Mouse (Mus musculus) E14TG2a.4 (cell line): ENCODE measurements at regions not wholly inside any gene's neighbourhood (a gene's known extent, or its start where the extent isn't known, plus 50 kb on each side); places are given as distances from the start of the nearest gene placed in this dataset.

Experiments
- CTCF ChIP-seq: conservative IDR thresholded peaks from 2 replicates; pipeline ENCODE4 v1.5.1; 2014; ENCODE audit warnings: low read length
- POU5F1 ChIP-seq: IDR thresholded peaks from 2 replicates; pipeline ENCODE4 v1.6.1; 2014; ENCODE audit warnings: low read length, borderline replicate concordance

GRCm38 (mm10) chr15:36371382-36371781, 636.2 kb downstream of the Zfp706 start:
- TF ChIP-seq CTCF: no peak
- no peak for TF ChIP-seq POU5F1
